Mouse (Mus musculus) right cerebral cortex, postnatal 36 days (tissue): ENCODE data around the gene Wnt2.

Experiments used
- DNase-seq, 2 experiments: peaks; one replicate each; pipeline ENCODE4 v3.0.0; 2022; ENCODE audit warnings: low spot score in 2 of 2, mixed read lengths in 1 of 2

Gene Wnt2

DNA sequence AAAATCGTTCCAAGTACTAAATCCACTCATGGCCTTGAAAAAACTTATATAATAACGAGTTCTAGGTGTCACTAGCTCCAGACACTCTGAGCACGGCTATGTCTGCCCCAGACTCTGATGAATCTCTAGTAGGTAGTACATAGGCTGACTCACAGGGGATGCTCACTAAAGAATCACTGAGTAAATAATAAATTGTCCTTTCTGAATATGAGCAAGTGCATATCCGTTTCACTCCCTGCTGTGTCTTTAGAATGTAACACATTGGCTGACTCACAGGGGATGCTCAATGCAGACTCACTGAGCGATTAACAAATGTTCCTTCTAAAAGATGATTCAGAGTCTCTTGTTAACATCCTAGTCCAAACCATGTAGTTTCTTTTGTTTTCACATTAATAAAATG is 52.1 kb downstream of the Wnt2 start:
- peak; percentile 6 to 11 for DNase-seq

DNA sequence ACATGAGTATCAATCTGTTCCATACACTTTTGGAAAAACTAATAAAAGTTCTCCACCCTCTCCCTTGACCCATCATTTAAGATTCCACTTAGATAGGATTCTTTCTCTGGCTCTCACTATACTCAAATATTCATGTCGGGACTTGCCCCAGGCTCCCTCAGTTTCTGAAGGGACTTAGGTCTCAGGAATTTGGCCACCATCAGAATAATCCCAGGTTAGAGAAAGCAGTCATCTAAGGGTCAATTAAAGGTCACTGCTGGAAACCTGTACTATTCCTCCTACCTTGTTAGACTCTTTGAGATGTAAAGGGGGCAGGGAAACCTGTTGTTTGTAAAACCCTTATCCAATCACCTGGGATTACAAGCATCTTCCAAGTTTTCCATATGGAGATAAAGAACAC is 53.2 kb downstream of the Wnt2 start:
- no peak for DNase-seq

DNA sequence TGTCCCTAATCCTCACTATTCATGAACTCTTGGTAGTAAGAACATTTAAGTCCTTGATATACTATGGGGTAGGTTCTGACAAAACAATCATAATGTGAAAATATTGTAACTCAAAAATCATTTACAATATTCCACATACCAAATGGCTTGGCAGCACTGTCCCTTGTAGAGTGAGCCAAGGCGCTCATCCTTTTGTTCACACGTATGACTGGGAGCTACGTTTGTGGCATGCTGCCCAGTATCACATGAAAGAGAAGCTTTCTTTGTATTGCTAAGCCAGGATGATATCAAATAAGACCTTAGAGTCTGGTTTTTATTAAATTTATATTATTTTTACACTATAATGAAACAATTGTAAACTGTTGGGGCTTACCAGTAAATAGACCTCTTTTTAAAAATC is 56.0 kb downstream of the Wnt2 start:
- DNase-seq, result no peak

DNA sequence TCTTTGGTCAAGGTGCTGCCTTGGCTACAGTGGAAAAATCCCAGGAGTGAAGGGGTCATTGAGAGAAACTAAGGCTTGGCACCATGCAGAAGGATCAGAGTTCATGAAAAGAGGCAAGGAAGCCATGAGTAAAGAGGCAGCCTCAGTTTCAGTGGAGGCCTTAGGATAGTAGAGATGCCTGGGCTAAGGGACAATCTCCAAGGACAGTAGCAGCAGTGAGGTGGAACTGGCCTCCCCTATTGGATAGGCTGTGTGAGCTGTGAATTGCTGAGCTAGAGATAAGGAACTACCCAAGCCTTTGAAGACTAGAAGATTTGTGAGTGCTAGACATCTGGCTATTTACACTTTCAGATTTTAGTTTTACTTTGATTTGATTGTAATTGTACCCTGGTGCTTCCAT is 59.0 kb downstream of the Wnt2 start:
- no peak for DNase-seq

DNA sequence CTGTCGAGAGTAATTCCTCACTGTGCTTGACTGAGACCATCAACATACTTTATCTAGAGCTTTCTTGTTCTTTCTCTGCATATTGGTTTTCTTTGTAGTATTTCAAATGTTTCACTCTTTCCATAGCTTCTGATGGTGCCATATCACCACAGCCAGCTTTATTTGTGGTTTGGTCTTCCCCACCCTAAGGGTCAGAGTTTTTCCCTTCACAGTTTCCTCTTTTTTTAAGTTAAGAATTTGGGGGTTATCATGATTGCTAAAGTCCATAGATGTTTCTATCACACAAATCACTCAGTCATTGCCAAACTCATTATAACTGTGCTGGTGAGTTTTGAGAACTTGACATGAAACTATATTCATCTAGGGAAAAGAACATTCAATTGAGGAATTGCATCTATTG is 60.6 kb downstream of the Wnt2 start:
- no peak for DNase-seq

DNA sequence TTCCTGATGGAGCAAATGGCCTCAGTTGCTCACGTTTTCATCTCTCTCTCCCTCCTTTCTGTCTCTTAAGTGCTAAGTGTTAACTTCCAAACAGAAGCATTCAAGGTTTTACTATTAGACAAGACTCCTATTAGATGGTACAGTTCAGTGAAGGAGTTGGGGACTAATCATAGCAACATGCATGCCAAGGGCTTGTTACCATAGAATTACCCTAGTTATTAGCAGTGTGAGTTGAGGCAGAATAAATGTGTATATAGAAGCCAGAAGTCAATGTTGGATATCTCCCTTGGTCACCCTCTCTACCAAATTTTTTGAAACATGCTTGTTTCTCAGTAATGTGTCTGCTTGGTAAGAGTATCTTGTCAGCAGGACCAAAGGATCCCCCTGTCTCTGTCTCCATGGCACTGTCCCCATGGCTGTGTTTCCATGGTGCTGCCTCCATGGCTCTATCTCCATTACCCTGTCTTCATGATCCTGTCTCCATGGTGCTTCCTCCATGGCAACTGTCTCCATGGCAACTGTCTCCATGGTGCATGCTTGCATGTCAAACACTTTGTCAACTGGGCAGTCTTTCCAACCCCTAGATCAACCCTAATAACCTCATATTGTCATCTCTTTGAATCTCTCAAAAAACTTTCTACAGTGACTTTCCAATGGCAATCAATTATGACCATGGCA is 61.8 kb downstream of the Wnt2 start:
- no peak for DNase-seq

DNA sequence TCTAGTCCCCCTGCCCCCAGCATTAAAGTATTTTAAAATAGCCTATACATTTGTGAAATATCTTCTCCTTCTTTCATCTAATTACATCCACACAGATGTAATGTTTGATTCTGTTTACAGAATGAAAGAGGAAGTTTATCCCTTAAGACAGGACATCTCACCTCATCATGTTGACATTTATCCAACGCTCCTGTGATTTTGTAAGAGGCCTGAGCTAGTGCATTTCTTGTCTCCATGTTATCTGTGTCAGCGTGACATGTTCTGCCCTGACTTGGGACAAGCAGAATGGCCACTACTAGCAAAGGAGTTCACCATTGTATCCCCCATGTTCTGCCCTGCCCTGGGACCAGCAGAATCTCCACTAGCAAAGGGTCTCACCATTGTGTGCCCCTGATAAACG is 66.9 kb downstream of the Wnt2 start:
- DNase-seq, result no peak

DNA sequence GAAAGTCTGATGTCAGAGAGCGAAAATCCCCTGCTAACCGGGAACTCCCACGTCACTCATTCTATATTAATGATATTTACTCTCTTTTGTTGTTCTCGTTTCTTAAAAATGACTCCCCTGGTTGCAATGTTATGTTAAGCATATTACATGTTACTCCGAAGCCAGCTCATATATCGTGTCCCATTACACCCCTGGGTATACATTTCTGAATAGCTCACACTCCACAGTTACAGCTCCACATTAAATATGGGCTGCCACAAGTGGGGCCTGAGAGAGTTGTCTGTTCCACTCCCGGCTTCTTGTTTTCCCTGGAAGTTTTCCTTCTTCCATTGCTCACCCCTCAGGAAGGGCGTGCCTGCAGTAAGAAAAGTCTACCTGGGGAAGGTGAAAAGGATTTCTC is 78.6 kb downstream of the Wnt2 start:
- no peak for DNase-seq

DNA sequence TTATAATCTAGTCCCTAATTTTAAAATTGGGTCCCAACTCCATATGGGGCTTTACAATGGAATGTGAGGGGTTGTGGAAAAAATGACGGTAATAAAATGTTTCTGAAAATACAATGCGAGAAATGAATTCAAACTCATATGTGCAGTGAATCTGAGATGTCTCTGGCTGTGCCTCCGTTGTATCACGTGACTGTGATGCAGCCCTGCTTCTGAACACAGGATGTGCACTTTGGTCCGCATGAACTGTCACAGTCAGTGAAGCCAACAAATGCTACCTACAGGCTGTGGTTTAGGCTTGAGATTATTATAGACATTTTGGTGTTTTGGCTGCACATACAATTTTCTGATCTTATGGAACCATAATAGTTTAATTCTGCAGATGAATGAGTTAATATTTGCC is 81.3 kb downstream of the Wnt2 start:
- no peak for DNase-seq

DNA sequence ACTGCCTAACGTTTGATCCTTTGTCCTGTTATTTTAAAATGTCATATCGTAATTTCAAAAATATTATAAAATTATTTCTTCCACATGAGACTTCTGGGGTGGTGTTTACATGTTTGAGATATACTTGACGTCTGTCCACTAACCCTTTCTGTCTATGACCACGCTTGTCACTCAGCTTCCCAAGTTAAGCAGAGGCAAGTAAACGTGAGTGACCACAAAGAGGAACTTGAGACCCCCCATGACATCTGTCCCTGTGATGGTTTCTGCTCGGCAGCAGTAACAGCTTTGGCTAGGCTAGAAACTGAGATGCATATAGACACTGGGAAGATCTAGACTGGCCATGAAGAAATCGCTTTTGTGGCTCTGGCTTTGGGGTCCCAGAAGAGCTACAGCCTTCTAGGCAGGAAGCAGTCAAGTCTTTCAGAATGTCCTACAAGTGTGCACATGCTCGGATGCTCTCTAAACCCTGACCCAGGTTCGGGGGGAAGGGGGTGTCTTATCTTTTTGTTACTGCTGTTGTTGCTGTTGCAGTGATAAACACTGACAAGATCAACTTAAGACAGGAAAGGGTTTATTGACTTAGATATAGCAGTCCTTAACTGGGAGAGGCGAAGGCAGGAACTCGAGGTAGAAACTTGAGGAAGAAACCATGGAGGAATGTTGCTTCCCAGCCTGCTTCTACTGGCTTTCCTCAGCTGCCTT is 83.1 kb downstream of the Wnt2 start:
- no peak for DNase-seq

DNA sequence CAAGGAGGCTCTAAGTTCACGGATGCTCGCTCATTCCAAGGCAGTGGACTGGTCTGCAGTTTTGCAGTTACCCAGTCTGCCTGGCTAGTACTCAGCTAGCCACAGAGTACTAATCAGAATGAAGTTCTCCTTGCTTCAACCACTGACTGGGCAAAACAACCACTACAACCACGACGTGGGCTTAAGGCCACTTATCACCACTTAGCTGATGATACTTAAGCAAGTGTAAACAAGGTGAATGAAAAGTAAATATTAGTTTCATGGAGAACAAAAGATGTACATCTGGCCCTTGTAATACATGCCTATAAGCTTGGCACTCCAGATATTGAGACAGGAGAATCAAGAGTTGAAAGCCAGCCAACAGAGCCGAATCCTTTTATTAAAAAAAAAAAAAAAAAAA is 83.9 kb downstream of the Wnt2 start:
- DNase-seq, result no peak

DNA sequence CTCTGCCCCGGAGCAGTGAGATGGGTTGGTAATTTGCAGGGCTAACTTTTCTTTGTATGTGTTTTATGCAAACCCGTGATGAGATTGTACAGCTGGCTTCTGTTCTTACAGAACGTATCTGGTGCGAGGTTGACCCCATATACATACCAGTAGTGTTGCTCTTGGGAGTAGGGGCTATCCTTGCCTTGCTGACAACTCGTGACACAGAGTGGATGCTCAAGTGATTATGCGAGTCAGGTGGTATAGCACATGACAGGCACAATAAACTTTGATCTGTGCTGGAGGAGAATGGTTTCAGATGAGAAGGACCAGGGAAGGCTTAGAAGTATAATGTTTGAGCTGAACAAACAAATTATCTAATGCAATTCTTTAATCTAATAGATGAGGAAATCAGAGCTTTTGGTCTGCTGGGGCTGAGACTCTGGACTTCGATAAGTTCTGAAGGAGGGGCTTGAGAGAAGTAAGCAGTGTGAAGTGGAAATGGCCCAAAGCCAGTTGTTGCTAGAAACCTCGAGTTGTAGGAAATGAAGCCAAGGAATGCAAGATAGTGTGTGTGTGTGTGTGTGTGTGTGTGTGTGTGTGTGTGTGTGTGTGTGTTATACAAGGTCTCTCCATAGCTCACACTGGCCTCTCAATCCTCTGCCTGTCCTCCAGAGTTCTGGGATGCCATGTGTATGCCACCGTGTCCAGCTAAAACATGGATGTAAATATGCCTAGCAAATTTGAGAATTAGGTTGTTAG is 86.3 kb downstream of the Wnt2 start:
- no peak for DNase-seq

DNA sequence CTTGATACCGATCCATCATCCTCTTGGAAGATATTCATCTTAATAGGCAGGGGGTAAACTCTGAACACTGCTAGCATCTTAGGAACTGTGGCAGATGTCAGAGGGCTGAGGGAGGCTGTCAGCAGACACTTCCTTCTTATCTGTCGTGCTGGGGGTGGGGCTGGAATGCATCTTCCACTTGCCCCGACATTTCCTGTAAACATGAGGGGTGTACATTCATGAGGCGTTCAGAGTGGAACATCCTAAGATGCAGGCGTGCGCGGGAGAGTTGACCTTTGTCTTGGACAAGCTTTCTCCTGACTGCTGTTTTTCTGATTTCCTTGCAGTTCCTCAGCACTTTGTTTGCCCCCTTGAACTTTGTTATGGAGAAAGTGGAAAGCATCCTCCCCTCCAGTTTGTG is 88.0 kb downstream of the Wnt2 start:
- no peak for DNase-seq

DNA sequence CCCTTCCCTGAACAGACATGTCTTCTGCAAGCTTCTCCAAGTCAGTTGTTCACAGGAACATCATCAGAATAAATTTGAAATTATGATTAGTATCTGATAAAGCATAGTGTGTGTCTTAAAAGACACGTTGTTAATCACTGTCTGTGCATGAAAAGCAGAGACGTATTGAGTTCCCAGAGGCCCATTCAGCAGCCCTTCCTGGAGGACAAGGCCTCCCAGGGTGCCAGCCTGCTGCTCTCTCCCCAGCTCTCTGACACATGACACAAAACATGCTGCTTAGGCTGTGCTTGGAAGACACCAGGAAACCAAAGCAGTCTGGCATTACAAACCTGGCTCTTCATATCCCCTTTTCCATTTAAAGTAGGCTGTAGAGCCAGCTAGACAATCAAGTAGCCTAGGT is 88.5 kb downstream of the Wnt2 start:
- no peak for DNase-seq
